ENCODE assay signal across 8 mouse cellular contexts in the genomic region with DNA sequence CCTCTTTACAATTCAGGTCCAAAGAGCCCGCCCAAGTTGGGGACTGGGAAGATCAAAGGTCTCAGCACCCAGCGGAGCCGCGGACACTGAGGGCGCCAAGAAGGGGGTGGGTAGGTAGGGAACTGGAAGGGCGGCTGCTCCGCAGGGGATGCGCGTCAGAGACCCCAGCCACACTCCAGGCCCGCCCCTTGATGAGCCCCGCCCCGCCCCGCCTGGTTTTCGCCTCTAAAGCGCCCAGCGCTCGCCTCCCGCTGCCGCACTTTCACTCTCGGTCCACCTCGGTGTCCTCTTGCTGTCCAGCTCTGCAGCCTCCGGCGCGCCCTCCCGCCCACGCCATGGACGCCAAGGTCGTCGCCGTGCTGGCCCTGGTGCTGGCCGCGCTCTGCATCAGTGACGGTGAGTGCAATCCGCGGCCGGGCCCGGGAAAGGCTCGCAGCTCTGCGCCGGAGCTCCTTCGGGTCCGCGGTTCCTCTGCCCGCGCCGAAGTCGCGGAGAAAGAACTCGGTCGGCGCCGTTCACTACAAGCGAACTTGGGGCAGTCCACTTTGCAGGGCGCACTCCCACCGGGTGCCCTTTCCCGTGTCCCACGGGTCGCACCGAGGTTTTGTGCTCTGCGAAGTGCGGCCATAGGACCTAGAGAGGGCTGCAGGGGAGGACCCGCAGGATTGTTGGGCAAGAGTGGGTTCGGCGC. TPM values are rescaled to one million over a fixed set of nuclear protein-coding genes. Genes with fewer than 3 reads are reported as not detected.
DNase-seq lines count a peak whose midpoint lies in the region; ATAC-seq and TF ChIP-seq lines count a peak whose summit lies in the region.

Gene Cxcl12, plus strand, starts transcription at position 215 of the 691 bp plus-strand sequence.

- TF ChIP-seq POLR2A in liver, adult 2 months (IDR thresholded peaks at IDR 0.05; ENCODE audit: extremely low read depth, insufficient read depth, low read length) = peak; percentile 98

- peaks cover 5% of the 10 kb centered on the region for H3K4me1 ChIP-seq in embryonic facial prominence, embryonic 14.5 days (ENCODE audit: control insufficient read depth, insufficient read depth, low read length)
- peaks cover 20% of the 10 kb centered on the region for H3K4me1 ChIP-seq in liver, adult 2 months (ENCODE audit: control insufficient read depth, insufficient read depth, low read length)
- peaks cover 8% of the 10 kb centered on the region; the same call in 1 of the 2 replicates for H3K4me1 ChIP-seq in neural tube, embryonic 11.5 days (ENCODE audit: control insufficient read depth, insufficient read depth, low read length)

- H3K27ac ChIP-seq in embryonic facial prominence, embryonic 14.5 days (replicated peaks; ENCODE audit: low read depth, low read length) = peak within 1 kb of the TSS; percentile 77
- peak within 1 kb of the TSS; percentile 94 for H3K27ac ChIP-seq in liver, adult 2 months (replicated peaks; ENCODE audit: insufficient read depth, low read depth, low read length)
- H3K27ac ChIP-seq in neural tube, embryonic 11.5 days (ENCODE audit: low read depth, low read length) = peak within 1 kb of the TSS; percentile 7; the same call in 1 of the 2 replicates

- under 1% methylated on average over 43 of the region's 64 CpGs for WGBS in embryonic facial prominence, embryonic 14.5 days
- under 1% methylated on average over 64 of the region's 64 CpGs for WGBS in liver, adult 2 months
- under 1% methylated on average over 58 of the region's 64 CpGs for WGBS in neural tube, embryonic 11.5 days

- peak within 1 kb of the TSS; percentile 89 for H3K4me2 ChIP-seq in embryonic facial prominence, embryonic 14.5 days (ENCODE audit: low read depth, low read length)
- peak within 1 kb of the TSS; percentile 84 for H3K4me2 ChIP-seq in neural tube, embryonic 11.5 days (ENCODE audit: low read depth)

- no peaks in the 10 kb centered on the region for H3K9me3 ChIP-seq in embryonic facial prominence, embryonic 14.5 days (ENCODE audit: control insufficient read depth, low read length)
- no peaks in the 10 kb centered on the region for H3K9me3 ChIP-seq in neural tube, embryonic 11.5 days (ENCODE audit: control insufficient read depth, low read length)

- peak; percentile 66 for ATAC-seq in embryonic facial prominence, embryonic 14.5 days (ENCODE audit: low read depth)
- ATAC-seq in neural tube, embryonic 11.5 days (ENCODE audit: insufficient read depth, low FRiP score, low TSS enrichment) = peak; percentile 28

- DNase-seq in thymus, postnatal 4 days = peak; percentile 25
- no peak for DNase-seq in thymus, postnatal 10 days (ENCODE audit: low spot score in 2 of 2)
- peak; percentile 78 for DNase-seq in embryonic facial prominence, embryonic 14.5 days (ENCODE audit: low spot score)
- DNase-seq in heart, adult 9 months (ENCODE audit: low spot score in 2 of 2) = peak; percentile 78 to 81
- DNase-seq in kidney, adult 9 months = peak; percentile 83
- DNase-seq in liver, adult 2 months (ENCODE audit: extremely low read depth, low read depth, low spot score) = peak; percentile 88
- peak; percentile 70 for DNase-seq in neural tube, embryonic 11.5 days (ENCODE audit: low spot score)
- peak; percentile 49 for DNase-seq in urinary bladder, postnatal 25 days (ENCODE audit: low spot score)

- H3K4me3 ChIP-seq in embryonic facial prominence, embryonic 14.5 days (ENCODE audit: low read depth, low read length) = peak within 1 kb of the TSS; percentile 75
- peak within 1 kb of the TSS; percentile 89 for H3K4me3 ChIP-seq in liver, adult 2 months (ENCODE audit: insufficient read depth, low read depth, low read length)
- peak within 1 kb of the TSS; percentile 54 for H3K4me3 ChIP-seq in neural tube, embryonic 11.5 days (ENCODE audit: low read depth, low read length)

- H3K27me3 ChIP-seq in embryonic facial prominence, embryonic 14.5 days (replicated peaks; ENCODE audit: control insufficient read depth, insufficient read depth, low read length) = peaks cover 9% of the 10 kb centered on the region; the same call in 1 of the 2 replicates
- no peaks in the 10 kb centered on the region for H3K27me3 ChIP-seq in liver, adult 2 months (ENCODE audit: control insufficient read depth, insufficient read depth, low read length)
- H3K27me3 ChIP-seq in neural tube, embryonic 11.5 days (ENCODE audit: control insufficient read depth, insufficient read depth, low read length) = peaks cover 46% of the 10 kb centered on the region

- H3K36me3 ChIP-seq in embryonic facial prominence, embryonic 14.5 days (ENCODE audit: control insufficient read depth, insufficient read depth, low read length) = peaks cover 10% of the 10 kb centered on the region; the same call in 1 of the 2 replicates
- peaks cover 13% of the 10 kb centered on the region for H3K36me3 ChIP-seq in liver, adult 2 months (ENCODE audit: control insufficient read depth, insufficient read depth, low read length)
- no peaks in the 10 kb centered on the region for H3K36me3 ChIP-seq in neural tube, embryonic 11.5 days (ENCODE audit: control insufficient read depth, insufficient read depth, low read length)

- H3K79me2 ChIP-seq in liver, adult 2 months (ENCODE audit: control insufficient read depth, insufficient read depth, low read length) = peaks cover 7% of the 10 kb centered on the region; the same call in 1 of the 2 replicates

- H3K9ac ChIP-seq in embryonic facial prominence, embryonic 14.5 days (ENCODE audit: low read depth, low read length) = peak within 1 kb of the TSS; percentile 87
- peak within 1 kb of the TSS; percentile 96 for H3K9ac ChIP-seq in liver, adult 2 months (ENCODE audit: low read depth, low read length)
- H3K9ac ChIP-seq in neural tube, embryonic 11.5 days (ENCODE audit: low read length) = peak within 1 kb of the TSS; percentile 60

- TF ChIP-seq CTCF in liver, adult 2 months (IDR thresholded peaks at IDR 0.05; ENCODE audit: low read depth, low read length) = no peak

RNA-seq across cellular contexts. Expression of gene Cxcl12, which starts in this region (rescaled TPM):
- polyA plus RNA-seq in embryonic facial prominence, embryonic 14.5 days (2014; fragmentation: Nextera tagmentation; extraction: Ambion mirVana) = 190 and 226 TPM in 2 replicates
- 119 and 166 TPM in 2 replicates for total RNA-seq in liver, adult 2 months (2014; rRNA removed)
- polyA plus RNA-seq in liver, adult 2 months (2012; rRNA removed) = 300 and 346 TPM in 2 replicates
- 93.2 and 110 TPM in 2 replicates for polyA plus RNA-seq in neural tube, embryonic 11.5 days (2014; fragmentation: Nextera tagmentation; extraction: Ambion mirVana)

Comparison
In these comparisons a context has a peak if more than half of its experiments do, and no peak if none do; other contexts are left out.
1. DNase-seq: peak in thymus, postnatal 4 days (single experiment), embryonic facial prominence, embryonic 14.5 days (single experiment), heart, adult 9 months (2 of 2), kidney, adult 9 months (single experiment), liver, adult 2 months (single experiment), neural tube, embryonic 11.5 days (single experiment) and urinary bladder, postnatal 25 days (single experiment); none in thymus, postnatal 10 days (0 of 2).
2. H3K27ac ChIP-seq: peak in every context shown above with its lines; median percentile 94 in liver, adult 2 months; 77 in embryonic facial prominence, embryonic 14.5 days; 7 in neural tube, embryonic 11.5 days.
3. Peak in every context shown above with its lines, with median percentiles within 50 percentile points of each other: H3K4me3 ChIP-seq and H3K9ac ChIP-seq.